Mouse (Mus musculus): ENCODE data around the gene Cfap126.
"Not testable (repeated sequence)": the region's sequence is repeated elsewhere in the genome, so short reads cannot be mapped to it uniquely, and the experiment has no call there.

GRCm38 (mm10) chr1:171078419-171078818 lies 35.3 kb upstream of the Cfap126 start:
- TF ChIP-seq CTCF, EP300 (IDR thresholded peaks at IDR 0.05; ENCODE audit: low read depth): not testable (repeated sequence)

Data from liver, postnatal 0 days (tissue).